Mouse (Mus musculus) 3134 (cell line): ENCODE results near the gene Bmp3.

Experiments
- DNase-seq: peaks from one replicate; pipeline ENCODE4 v3.0.0-alpha.2; 2011; ENCODE audit warnings: low spot score; ENCODE audit not compliant: insufficient read length; ENCODE audit errors: extremely low read depth

Gene Bmp3

DNA sequence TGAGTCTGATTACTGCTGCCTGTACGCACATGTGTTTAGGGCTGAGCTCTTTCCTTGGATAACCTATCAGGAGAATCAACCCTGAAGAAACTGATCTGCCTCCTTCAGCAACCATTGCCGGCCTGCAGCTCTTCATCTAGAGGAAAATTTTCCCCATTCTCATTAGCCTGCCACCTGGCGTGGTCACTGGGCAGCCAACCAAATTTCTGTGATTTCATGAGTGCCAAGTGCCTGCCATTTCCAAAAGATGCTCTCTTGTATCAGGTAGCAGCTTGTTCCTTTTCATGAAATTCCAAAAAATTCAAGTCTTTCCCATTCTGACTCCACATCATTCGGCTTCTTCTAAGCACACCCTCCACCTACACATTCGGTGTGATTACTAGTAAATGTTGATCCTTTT, 46.7 kb downstream of the Bmp3 start:
- no peak for DNase-seq

DNA sequence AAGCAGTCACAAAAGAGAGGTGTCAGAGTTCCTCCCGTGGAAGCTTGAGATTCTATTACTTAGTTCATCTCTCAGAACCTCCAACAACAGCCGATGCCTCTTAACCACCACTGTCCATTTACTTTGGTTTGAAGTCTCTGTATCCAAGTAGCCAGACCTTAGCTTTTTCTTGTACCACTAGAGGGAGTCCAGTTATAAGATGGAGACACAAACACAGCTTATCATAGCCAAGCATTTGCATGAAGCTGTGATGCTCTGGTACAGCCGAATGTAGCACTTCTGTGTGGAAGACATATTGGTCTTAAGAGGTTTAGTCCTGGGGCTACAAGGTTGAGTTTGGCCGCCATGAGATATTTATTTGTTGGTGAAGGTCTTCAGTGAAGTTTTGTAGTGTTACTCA, 48.1 kb downstream of the Bmp3 start:
- peak; percentile 6 for DNase-seq

DNA sequence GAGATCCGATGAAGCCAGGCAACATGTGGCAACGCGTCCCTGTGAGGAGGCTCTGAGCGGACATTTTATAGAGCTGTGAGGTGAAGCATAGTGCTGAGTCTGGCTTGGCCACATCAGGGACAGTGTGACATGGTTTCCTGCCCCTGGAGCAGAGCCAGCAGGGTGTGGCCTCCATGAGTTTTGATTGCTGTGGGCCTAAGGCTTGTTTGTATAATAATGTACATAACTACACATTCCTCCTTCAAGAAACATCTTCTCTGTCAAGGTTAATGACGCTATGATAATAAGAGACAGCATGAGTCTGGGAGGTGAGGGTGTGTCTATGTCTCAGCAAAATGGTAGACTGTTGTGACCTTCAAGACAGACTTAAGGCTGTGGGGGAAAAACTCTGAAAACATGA, 64.5 kb downstream of the Bmp3 start:
- no peak for DNase-seq

DNA sequence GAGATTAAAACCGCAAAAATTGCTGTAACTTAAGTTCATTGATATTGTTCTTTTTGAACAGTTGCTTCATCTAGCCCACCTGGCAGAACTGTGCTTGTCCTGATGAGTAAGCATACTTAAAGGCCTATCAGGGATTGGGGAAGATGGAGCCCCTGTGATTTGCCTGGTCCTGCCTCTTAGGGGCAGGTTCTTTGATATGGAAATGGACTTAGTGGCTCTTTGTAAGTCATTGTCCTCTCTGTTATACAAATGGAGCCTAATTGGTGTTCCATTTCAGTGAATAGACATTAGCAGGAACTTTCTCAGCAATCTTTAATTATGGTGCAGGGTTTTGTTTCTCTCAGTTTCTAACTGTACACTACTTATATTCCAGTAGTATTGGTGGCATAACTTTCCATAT, 67.4 kb downstream of the Bmp3 start:
- DNase-seq, result no peak

DNA sequence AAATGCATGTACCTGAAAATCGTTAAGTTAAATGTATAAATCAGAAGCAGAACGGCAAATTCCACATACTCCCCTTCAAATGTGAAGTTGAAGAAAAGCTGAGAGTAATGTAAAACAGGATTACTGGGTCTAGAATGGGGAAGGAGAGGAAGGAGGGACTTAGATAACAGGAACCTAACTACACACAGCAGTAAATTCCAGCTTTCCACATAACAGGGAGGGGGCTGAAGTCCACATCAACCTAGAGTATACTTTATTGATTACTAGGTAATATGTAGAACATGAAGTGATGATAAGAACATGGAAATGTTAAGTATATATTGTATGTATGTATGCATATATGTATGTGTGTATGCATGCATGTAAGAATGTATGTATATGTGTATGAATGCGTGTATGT, 68.7 kb downstream of the Bmp3 start:
- no peak for DNase-seq
